Mouse (Mus musculus): ENCODE results near the gene Smad6. TPM values are rescaled to one million over a fixed set of nuclear protein-coding genes. Genes with fewer than 3 reads are reported as not detected.

The Smad6 gene
- polyA plus RNA-seq, 1 experiment, result 0.62 TPM

DNA sequence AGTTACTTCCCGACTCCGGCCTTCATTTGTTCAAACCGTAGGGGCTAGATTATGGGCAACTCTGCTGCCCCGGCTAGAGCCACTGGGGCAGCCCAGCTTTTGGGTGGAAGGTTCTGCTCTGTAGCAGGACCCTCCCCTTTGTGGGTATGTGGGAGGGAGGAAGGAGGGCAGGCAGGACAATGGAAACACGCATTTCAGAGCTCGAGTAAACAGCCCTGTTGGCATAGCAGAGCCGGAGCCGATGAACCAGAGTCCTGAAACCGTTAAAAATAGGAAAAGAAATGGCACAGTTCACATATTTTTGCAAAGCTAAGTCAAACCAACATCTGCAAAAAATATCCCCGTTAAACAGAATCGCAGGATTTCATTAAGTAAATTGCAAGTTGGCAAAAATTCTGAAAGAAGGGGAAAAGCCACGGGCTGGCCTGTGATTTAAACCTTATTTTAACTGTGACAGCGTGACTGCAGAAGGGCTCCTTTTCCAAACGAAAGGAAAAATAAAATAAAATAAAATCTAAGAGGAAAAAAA is 48.1 kb downstream of the Smad6 start:
- H3K4me3 ChIP-seq (replicated peaks), result no peak overlapping the region
- H3K36me3 ChIP-seq (ENCODE audit: control insufficient read depth), result no peaks in the 10 kb centered on the region
- TF ChIP-seq TAL1 (IDR thresholded peaks at IDR 0.05; ENCODE audit: low read length) (no peak), GATA1 (IDR thresholded peaks at IDR 0.05; ENCODE audit: low read length) (no peak)
- H3K4me1 ChIP-seq (ENCODE audit: control insufficient read depth), result peaks cover 10% of the 10 kb centered on the region
- H3K27me3 ChIP-seq (ENCODE audit: control insufficient read depth), result peaks cover 7% of the 10 kb centered on the region
- H3K9me3 ChIP-seq (ENCODE audit: control insufficient read depth, low read length), result no peaks in the 10 kb centered on the region

DNA sequence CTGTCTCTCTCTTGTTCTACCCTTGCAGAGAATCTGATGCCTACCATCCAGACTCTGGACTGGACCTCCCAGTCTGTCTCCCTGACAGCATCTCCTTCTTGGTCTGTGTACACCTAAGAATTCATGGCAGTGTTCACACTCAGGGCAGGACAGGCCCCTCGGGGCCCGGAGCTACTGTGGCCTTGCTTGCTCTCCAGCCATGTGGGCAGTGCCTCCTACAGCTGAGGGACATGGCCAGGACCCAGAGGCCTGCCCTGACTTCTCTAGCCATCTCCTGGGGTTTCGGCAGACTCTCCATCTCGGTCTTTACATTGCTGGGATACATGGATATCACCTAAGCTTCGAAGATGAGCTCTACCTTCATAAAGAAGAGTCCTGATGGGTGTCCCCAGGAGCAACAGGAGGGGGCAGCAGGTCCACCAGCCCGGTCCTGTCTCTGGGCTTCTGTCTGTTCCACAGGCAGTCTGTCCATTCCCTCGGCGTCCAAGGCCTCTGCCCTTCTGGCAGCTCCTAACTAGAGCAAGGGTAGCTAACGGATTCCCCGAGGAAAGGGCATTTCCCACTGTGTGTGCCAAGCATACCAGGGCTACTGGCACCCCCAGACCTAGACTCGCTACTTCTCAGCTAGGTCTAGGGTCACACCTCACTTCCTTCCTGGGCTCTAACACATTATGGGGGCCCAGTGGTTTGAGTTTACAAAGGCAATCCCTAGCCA is 49.1 kb downstream of the Smad6 start:
- Histone ChIP-seq H3K36me3 (ENCODE audit: control insufficient read depth) (no peaks in the 10 kb centered on the region), H3K27me3 (ENCODE audit: control insufficient read depth) (peaks cover 7% of the 10 kb centered on the region), H3K4me3 (replicated peaks) (no peak overlapping the region), H3K9me3 (ENCODE audit: control insufficient read depth, low read length) (no peaks in the 10 kb centered on the region), H3K4me1 (ENCODE audit: control insufficient read depth) (peaks cover 7% of the 10 kb centered on the region)
- TF ChIP-seq TAL1 (IDR thresholded peaks at IDR 0.05; ENCODE audit: low read length) (no peak), GATA1 (IDR thresholded peaks at IDR 0.05; ENCODE audit: low read length) (no peak)

DNA sequence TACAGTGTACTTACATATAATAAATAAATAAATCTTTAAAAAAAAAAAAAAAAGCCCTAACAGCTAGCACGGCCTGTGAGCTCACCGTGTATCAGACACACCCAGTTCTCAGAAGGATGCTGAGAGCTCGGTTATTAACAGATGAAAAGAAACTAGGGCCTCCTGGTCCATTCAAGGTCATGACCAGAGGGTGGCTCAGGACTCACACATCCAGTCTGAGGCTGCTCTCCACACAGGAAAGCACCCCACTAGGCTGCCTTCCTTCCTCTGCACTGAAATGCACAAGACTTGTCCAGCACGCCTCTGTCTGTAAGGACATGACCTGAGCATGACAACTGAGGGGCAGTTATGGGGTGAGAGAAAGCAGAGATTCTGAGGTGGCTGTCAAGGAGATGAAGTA is 50.3 kb downstream of the Smad6 start:
- H3K36me3 ChIP-seq (ENCODE audit: control insufficient read depth), result no peaks in the 10 kb centered on the region
- H3K27me3 ChIP-seq (ENCODE audit: control insufficient read depth), result peaks cover 7% of the 10 kb centered on the region
- H3K4me3 ChIP-seq (replicated peaks), result no peak overlapping the region
- TF ChIP-seq TAL1 (IDR thresholded peaks at IDR 0.05; ENCODE audit: low read length) (no peak), GATA1 (IDR thresholded peaks at IDR 0.05; ENCODE audit: low read length) (no peak)
- H3K9me3 ChIP-seq (ENCODE audit: control insufficient read depth, low read length), result no peaks in the 10 kb centered on the region
- H3K4me1 ChIP-seq (ENCODE audit: control insufficient read depth), result peaks cover 7% of the 10 kb centered on the region

DNA sequence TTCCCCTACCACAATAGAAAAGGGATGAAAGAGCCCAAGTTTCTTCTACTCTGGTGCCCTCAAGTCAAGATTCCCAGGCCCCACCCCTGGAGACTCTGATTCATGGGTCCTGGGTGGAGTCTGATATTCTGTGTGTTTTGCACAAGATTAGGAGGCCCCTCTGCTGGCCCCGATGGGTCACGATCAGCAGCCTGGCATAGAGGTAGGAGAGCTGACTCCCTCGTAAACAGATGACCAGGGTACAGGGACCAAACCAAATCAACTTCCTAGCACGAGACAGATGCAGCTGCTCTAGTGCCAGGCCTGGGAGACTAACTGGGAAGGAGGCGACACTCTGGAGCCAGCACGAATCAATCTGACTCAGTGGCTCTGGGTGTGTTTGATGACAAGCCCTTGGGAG is 51.0 kb downstream of the Smad6 start:
- no peaks in the 10 kb centered on the region for H3K9me3 ChIP-seq (ENCODE audit: control insufficient read depth, low read length)
- peaks cover 7% of the 10 kb centered on the region for H3K4me1 ChIP-seq (ENCODE audit: control insufficient read depth)
- no peaks in the 10 kb centered on the region for H3K36me3 ChIP-seq (ENCODE audit: control insufficient read depth)
- peaks cover 7% of the 10 kb centered on the region for H3K27me3 ChIP-seq (ENCODE audit: control insufficient read depth)
- TF ChIP-seq TAL1 (IDR thresholded peaks at IDR 0.05; ENCODE audit: low read length) (no peak), GATA1 (IDR thresholded peaks at IDR 0.05; ENCODE audit: low read length) (no peak)
- H3K4me3 ChIP-seq (replicated peaks), result no peak overlapping the region

DNA sequence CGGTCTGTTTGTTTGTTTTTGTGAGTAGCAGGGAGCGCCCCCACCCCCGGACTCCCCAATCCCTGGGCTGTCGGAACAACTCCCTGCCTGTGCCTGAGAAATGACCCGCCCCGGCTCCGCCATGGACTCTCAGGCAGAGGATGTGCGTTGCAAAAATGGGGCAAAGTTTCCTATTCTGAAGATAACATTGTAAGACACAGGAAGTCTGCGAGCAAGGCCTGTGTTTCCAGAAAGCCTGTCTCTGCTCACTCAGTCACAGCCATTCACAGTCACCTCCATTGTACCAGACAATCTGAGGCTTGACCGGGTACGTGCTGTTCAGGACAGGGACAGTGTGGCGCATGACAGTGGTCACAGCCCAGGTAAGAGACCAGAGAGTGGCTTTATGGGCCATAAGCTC is 51.5 kb downstream of the Smad6 start:
- H3K9me3 ChIP-seq (ENCODE audit: control insufficient read depth, low read length), result no peaks in the 10 kb centered on the region
- H3K27me3 ChIP-seq (ENCODE audit: control insufficient read depth), result peaks cover 7% of the 10 kb centered on the region
- no peak overlapping the region for H3K4me3 ChIP-seq (replicated peaks)
- H3K4me1 ChIP-seq (ENCODE audit: control insufficient read depth), result peaks cover 7% of the 10 kb centered on the region
- no peak for TF ChIP-seq TAL1 (IDR thresholded peaks at IDR 0.05; ENCODE audit: low read length)
- no peak for TF ChIP-seq GATA1 (IDR thresholded peaks at IDR 0.05; ENCODE audit: low read length)
- no peaks in the 10 kb centered on the region for H3K36me3 ChIP-seq (ENCODE audit: control insufficient read depth)

DNA sequence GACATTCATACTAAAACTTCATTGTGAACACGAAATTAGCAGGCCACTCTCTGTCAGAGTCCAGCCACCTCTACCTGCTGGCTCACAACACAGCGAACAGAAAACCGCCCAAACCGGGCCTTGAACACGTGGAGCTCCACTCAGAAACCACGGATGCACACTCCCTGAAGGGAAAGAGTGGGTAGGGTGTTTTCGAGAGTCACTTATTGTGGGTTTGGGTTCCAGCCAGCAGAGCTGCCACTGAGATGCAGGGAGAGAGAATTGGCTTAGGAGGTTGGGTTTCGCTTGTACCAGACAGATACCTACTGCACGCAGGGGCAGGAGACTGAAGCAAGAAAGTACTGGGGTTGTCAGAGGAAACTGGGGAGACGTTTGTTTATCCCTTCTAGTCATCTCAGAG is 52.4 kb downstream of the Smad6 start:
- H3K4me1 ChIP-seq (ENCODE audit: control insufficient read depth), result peaks cover 7% of the 10 kb centered on the region
- no peak overlapping the region for H3K4me3 ChIP-seq (replicated peaks)
- TF ChIP-seq GATA1 (IDR thresholded peaks at IDR 0.05; ENCODE audit: low read length) (no peak), TAL1 (IDR thresholded peaks at IDR 0.05; ENCODE audit: low read length) (no peak)
- H3K9me3 ChIP-seq (ENCODE audit: control insufficient read depth, low read length), result no peaks in the 10 kb centered on the region
- peaks cover 7% of the 10 kb centered on the region for H3K27me3 ChIP-seq (ENCODE audit: control insufficient read depth)
- H3K36me3 ChIP-seq (ENCODE audit: control insufficient read depth), result no peaks in the 10 kb centered on the region

DNA sequence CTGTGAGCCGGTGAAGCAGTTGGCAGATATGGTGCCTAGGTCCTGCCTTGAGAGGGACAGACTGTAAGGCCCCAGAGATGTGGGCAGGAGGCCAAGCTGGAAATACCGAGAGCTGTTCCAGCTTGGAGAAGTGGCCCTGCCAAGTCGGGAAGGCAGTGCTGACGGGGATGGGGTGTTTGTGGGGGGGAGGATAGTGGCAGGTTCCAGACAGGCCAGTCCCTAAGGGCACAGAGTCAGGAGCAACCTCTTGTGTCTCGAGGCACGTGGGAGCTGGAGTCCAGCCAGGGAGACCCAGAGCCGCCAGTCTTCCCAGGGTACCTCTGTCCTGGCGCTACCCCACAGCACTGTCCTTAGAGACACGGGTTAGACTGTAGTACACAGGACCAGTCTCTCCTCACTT is 53.3 kb downstream of the Smad6 start:
- H3K27me3 ChIP-seq (ENCODE audit: control insufficient read depth), result peaks cover 7% of the 10 kb centered on the region
- peaks cover 7% of the 10 kb centered on the region for H3K4me1 ChIP-seq (ENCODE audit: control insufficient read depth)
- TF ChIP-seq TAL1 (IDR thresholded peaks at IDR 0.05; ENCODE audit: low read length), result no peak
- no peaks in the 10 kb centered on the region for H3K9me3 ChIP-seq (ENCODE audit: control insufficient read depth, low read length)
- no peaks in the 10 kb centered on the region for H3K36me3 ChIP-seq (ENCODE audit: control insufficient read depth)
- no peak overlapping the region for H3K4me3 ChIP-seq (replicated peaks)

DNA sequence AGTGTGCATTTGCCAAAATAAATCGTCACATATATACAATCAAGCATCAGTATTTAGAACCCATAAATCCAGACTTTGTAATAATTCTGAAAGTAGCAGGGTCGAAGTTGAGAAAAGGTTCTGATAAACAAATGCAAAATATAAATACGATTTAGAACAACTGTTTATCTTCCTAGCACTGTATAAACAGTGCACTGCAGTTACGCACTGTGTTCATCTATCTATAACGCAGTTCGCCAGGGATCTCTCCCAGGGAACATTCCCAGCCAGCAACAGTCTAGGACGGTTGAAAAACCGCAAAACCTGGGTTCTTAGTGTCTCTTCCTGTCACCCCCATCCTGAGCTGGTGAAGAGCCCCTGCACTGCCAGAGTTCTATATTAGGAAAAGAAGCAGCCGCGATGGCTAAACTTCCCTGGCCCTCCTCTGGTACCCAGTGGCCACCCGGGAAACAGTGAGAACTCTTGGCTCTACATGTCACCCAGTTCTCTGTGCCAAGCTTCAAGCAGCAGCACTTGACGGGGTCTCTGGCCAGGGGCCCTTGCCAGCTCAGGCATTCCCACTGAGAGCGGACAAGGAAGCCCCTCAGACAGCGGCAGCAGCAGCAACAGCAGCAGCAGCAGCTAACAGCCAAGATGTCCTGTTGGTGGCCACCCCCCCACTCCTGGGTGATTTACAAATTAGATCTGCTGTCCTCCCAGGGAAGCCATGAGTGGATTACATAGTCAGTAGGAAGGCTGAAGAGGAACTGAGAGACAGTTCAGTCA is 54.3 kb downstream of the Smad6 start:
- peaks cover 7% of the 10 kb centered on the region for H3K4me1 ChIP-seq (ENCODE audit: control insufficient read depth)

DNA sequence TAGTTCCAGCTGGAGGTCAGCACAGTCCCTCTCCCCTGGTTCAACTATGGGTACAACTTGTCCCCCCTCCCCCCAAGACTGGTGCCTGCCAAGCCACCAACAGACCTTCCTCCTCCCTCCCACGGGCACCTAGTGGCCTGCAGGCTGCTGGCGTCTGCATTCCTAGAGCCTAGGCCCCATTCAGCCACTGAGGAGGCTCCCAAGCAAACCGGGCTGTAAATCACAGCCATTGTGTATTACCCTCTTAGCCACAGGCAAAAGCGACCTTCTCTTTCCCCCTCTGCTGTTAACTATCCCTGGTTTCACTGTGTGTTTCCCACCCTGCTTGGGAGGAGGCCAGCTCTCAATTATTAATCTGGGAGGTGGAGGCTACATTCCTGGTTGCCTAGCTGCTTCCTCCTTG is 56.3 kb downstream of the Smad6 start:
- no peaks in the 10 kb centered on the region for H3K9me3 ChIP-seq (ENCODE audit: control insufficient read depth, low read length)
- peaks cover 2% of the 10 kb centered on the region for H3K4me1 ChIP-seq (ENCODE audit: control insufficient read depth)
- no peak overlapping the region for H3K4me3 ChIP-seq (replicated peaks)
- H3K36me3 ChIP-seq (ENCODE audit: control insufficient read depth), result no peaks in the 10 kb centered on the region
- H3K27me3 ChIP-seq (ENCODE audit: control insufficient read depth), result peaks cover 5% of the 10 kb centered on the region
- TF ChIP-seq TAL1 (IDR thresholded peaks at IDR 0.05; ENCODE audit: low read length), result no peak
- TF ChIP-seq GATA1 (IDR thresholded peaks at IDR 0.05; ENCODE audit: low read length), result no peak

More for the DNA sequence above, 54.3 kb downstream of the Smad6 start:
- no peak overlapping the region for H3K4me3 ChIP-seq (replicated peaks)
- TF ChIP-seq TAL1 (IDR thresholded peaks at IDR 0.05; ENCODE audit: low read length), result no peak
- no peak for TF ChIP-seq GATA1 (IDR thresholded peaks at IDR 0.05; ENCODE audit: low read length)
- peaks cover 7% of the 10 kb centered on the region for H3K27me3 ChIP-seq (ENCODE audit: control insufficient read depth)
- H3K36me3 ChIP-seq (ENCODE audit: control insufficient read depth), result no peaks in the 10 kb centered on the region
- H3K9me3 ChIP-seq (ENCODE audit: control insufficient read depth, low read length), result no peaks in the 10 kb centered on the region

Data from erythroblast, embryonic 14.5 days (primary cell).